Mouse (Mus musculus) thymus, adult 2 months (tissue): ENCODE data around the gene Gria4. TPM values are rescaled to one million over a fixed set of nuclear protein-coding genes. Genes with fewer than 3 reads are reported as not detected.

Source experiments
- DNase-seq: peaks from one replicate; pipeline ENCODE4 v3.0.0; 2021
- H3K27ac ChIP-seq: fragments of 200-500 bp; 2 replicates; pipeline ENCODE4 v1.5.1; 2012; ENCODE audit warnings: low read length, control low read depth; ENCODE audit not compliant: control insufficient read depth, insufficient read depth
- H3K27me3 ChIP-seq: fragments of 200-500 bp; 2 replicates; pipeline ENCODE4 v1.6.1; 2012; ENCODE audit warnings: mild to moderate bottlenecking, low read length, moderate library complexity, mixed read lengths; ENCODE audit not compliant: control insufficient read depth, insufficient read depth
- H3K36me3 ChIP-seq: fragments of 200-500 bp; 2 replicates; pipeline ENCODE4 v1.6.1; 2012; ENCODE audit warnings: mild to moderate bottlenecking, low read length, moderate library complexity; ENCODE audit not compliant: control insufficient read depth, insufficient read depth
- H3K4me1 ChIP-seq: fragments of 200-500 bp; replicated peaks from 2 replicates; pipeline ENCODE4 v1.6.1; 2012; ENCODE audit warnings: low read length; ENCODE audit not compliant: control insufficient read depth, insufficient read depth
- H3K4me3 ChIP-seq: fragments of 200-500 bp; 2 replicates; pipeline ENCODE4 v1.5.1; 2012; ENCODE audit warnings: mild to moderate bottlenecking, low read length, control low read depth, moderate library complexity; ENCODE audit not compliant: control insufficient read depth, insufficient read depth
- CTCF ChIP-seq: fragments of 200-500 bp; IDR thresholded peaks from 2 replicates; pipeline ENCODE4 v1.5.1; 2012; ENCODE audit warnings: mild to moderate bottlenecking, control low read depth, low read length, moderate library complexity, borderline replicate concordance; ENCODE audit not compliant: control insufficient read depth, poor library complexity, insufficient read depth; ENCODE audit errors: extremely low read depth
- POLR2A ChIP-seq: fragments of 200-500 bp; IDR thresholded peaks from 2 replicates; pipeline ENCODE4 v1.6.1; 2012; ENCODE audit warnings: mild to moderate bottlenecking, low read length, control low read depth, moderate library complexity; ENCODE audit not compliant: control insufficient read depth, poor library complexity, insufficient read depth; ENCODE audit errors: extremely low read depth
- WGBS: fragments of 180-500 bp; shearing (Covaris S2); methylation state at CpG from one replicate; pipeline ENCODE4 v1.1.7; 2018; 5-methylcytosine and 5-hydroxymethylcytosine counted together
- polyA plus RNA-seq: library from polyadenylated mRNA; depleted of rRNA; stranded (reverse); fragments of >200 nt; gene quantifications from 2 replicates; pipeline ENCODE4 v1.2.3, GENCODE M21; 2012

The Gria4 gene
- polyA plus RNA-seq, 1 experiment, result not detected

DNA sequence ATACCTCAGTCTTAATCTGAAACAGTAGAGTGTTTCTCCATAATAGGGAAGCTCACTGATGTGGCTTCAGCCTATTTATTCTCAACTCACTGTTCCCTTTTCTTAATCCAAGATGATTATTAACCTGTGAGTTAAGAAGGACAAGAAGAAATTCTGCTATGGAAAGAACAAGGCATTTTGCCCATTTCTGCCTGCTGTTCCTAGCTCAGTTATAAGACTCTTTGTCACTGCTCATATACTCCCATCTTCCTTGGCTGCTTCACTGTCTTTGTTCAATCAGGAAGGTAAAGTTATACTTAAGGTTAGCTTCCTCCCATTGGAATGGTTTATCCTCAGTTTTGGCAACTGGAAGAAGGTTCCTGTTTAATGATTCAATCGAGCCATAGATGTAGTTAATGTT, 133.6 kb downstream of the Gria4 start:
- H3K27me3 ChIP-seq, result no peaks in the 10 kb centered on the region
- H3K4me1 ChIP-seq, result no peaks in the 10 kb centered on the region
- TF ChIP-seq CTCF (no peak), POLR2A (no peak)
- WGBS, result 85% methylated on average over 1 of the region's 1 CpGs
- no peaks in the 10 kb centered on the region for H3K36me3 ChIP-seq
- H3K27ac ChIP-seq, result no peak overlapping the region
- no peak for DNase-seq
- H3K4me3 ChIP-seq, result no peak overlapping the region

GRCm38 (mm10) chr9:4658951-4659350, 137.1 kb downstream of the Gria4 start:
- no peak for TF ChIP-seq CTCF
- no peak for TF ChIP-seq POLR2A
- no peaks in the 10 kb centered on the region for H3K27me3 ChIP-seq
- H3K36me3 ChIP-seq, result no peaks in the 10 kb centered on the region
- no peak overlapping the region for H3K27ac ChIP-seq
- no peaks in the 10 kb centered on the region for H3K4me1 ChIP-seq
- no peak overlapping the region for H3K4me3 ChIP-seq
- DNase-seq, result no peak

DNA sequence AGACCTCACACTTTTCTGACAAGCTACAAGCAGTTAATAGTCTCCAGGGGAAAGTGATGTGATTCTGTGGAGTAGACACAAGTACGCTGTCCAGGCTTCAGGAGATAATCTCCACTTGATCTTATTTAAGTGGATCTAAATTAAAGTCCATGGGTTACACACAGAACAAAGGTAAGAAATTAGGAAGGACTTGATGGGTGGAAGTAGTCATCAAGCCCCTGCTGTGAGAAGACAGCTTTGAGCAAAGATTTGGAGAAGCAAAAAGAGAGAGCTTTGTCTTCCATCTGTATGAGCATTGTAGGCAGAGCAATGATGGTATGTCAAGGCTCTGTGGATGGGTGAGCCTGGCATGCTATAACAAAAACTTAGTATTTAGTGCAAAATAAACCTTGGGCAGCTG, 141.7 kb downstream of the Gria4 start:
- WGBS, result 87% methylated on average over 1 of the region's 1 CpGs
- Histone ChIP-seq H3K36me3 (no peaks in the 10 kb centered on the region), H3K4me3 (no peak overlapping the region), H3K27me3 (no peaks in the 10 kb centered on the region), H3K27ac (no peak overlapping the region), H3K4me1 (no peaks in the 10 kb centered on the region)
- no peak for TF ChIP-seq POLR2A
- TF ChIP-seq CTCF, result no peak
- no peak for DNase-seq

DNA sequence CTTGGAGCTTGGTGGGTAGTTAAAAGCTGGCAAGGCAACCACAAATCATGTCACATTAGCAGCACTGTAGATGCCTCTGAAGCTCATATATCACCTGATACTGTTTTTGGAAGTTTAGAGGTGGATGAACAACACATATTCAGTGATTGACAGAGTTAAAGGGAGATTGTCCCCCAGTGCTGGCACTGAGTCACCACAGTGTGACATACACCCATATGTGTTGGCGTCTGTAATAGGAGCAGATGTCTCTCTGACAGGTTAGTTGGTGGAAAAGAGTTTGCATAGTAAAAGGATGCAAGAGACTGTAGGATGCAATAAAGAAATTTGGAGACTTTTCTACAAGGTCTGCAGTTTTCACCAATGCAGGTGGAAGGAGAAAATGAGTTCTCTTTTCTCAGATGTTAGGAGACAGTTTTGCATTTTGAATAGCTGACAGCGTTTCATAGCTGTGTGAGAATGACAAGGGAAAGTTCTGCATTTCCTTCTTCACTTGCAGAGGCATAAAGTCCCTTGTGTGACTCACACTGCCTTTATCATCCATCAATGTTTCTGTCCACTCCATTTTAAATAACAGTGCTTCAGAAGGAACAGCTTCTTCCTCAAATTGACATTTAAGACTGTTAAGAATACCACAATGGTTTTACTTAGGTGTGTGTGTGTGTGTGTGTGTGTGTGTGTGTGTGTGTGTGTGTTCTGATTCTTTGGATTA, 156.7 kb downstream of the Gria4 start:
- H3K4me1 ChIP-seq, result no peaks in the 10 kb centered on the region
- no peak overlapping the region for H3K4me3 ChIP-seq
- H3K27ac ChIP-seq, result no peak overlapping the region
- TF ChIP-seq POLR2A (no peak), CTCF (no peak)
- 30% methylated on average over 2 of the region's 2 CpGs for WGBS
- H3K27me3 ChIP-seq, result no peaks in the 10 kb centered on the region
- no peak for DNase-seq
- no peaks in the 10 kb centered on the region for H3K36me3 ChIP-seq

- WGBS, result 75% methylated on average over 4 of the region's 4 CpGs
- TF ChIP-seq POLR2A, result no peak
- no peak for TF ChIP-seq CTCF
- Histone ChIP-seq H3K36me3 (no peaks in the 10 kb centered on the region), H3K4me3 (no peak overlapping the region), H3K4me1 (no peaks in the 10 kb centered on the region), H3K27ac (no peak overlapping the region), H3K27me3 (no peaks in the 10 kb centered on the region)
- DNase-seq, result no peak
These were observed 164.1 kb downstream of the Gria4 start for GRCm38 (mm10) chr9:4631910-4632309.

- H3K27me3 ChIP-seq, result no peaks in the 10 kb centered on the region
These were observed 180.7 kb downstream of the Gria4 start for GRCm38 (mm10) chr9:4615286-4615685.

GRCm38 (mm10) chr9:4605354-4605753, 190.7 kb downstream of the Gria4 start:
- DNase-seq, result no peak
- no peaks in the 10 kb centered on the region for H3K36me3 ChIP-seq
- no peak overlapping the region for H3K27ac ChIP-seq
- no peaks in the 10 kb centered on the region for H3K4me1 ChIP-seq
- TF ChIP-seq CTCF (no peak), POLR2A (no peak)
- 82% methylated on average over 3 of the region's 3 CpGs for WGBS
- no peak overlapping the region for H3K4me3 ChIP-seq
- no peaks in the 10 kb centered on the region for H3K27me3 ChIP-seq

More at GRCm38 (mm10) chr9:4615286-4615685, 180.7 kb downstream of the Gria4 start:
- DNase-seq, result no peak
- H3K4me1 ChIP-seq, result no peaks in the 10 kb centered on the region
- H3K4me3 ChIP-seq, result no peak overlapping the region
- no peaks in the 10 kb centered on the region for H3K36me3 ChIP-seq
- H3K27ac ChIP-seq, result no peak overlapping the region
- TF ChIP-seq CTCF (no peak), POLR2A (no peak)
